Mouse (Mus musculus): ENCODE measurements around the gene Akap1.

GRCm38 (mm10) chr11:88789893-88790292 is 74.5 kb downstream of the Akap1 start:
- no peak for TF ChIP-seq CTCF (IDR thresholded peaks at IDR 0.05; ENCODE audit: control insufficient read depth, insufficient read depth, insufficient read length)
- no peak for TF ChIP-seq FOSL1 (IDR thresholded peaks at IDR 0.05; ENCODE audit: insufficient read depth, low read length, poor library complexity, severe bottlenecking)
- no peak for TF ChIP-seq CEBPB (IDR thresholded peaks at IDR 0.05; ENCODE audit: low read depth)
- no peak for TF ChIP-seq MAX (IDR thresholded peaks at IDR 0.05)
